Mouse (Mus musculus) cerebellum, adult 9-10 months (tissue): ENCODE results near the gene Gm29666.
"Not testable (repeated sequence)": the region's sequence is repeated elsewhere in the genome, so short reads cannot be mapped to it uniquely, and the experiment has no call there.

Experiments used
- DNase-seq: peaks from one replicate; pipeline ENCODE4 v3.0.0; 2022

Gene Gm29666

GRCm38 (mm10) chr15:84898077-84898476, 21.8 kb downstream of the Gm29666 start:
- no peak for DNase-seq

GRCm38 (mm10) chr15:84896664-84897063, 23.2 kb downstream of the Gm29666 start:
- DNase-seq: no peak

- DNase-seq: not testable (repeated sequence)
Measured at GRCm38 (mm10) chr15:84896216-84896615, 23.6 kb downstream of the Gm29666 start.

- peak; percentile 82 for DNase-seq
Measured at GRCm38 (mm10) chr15:84891658-84892057, 28.2 kb downstream of the Gm29666 start.

- DNase-seq: no peak
Measured at GRCm38 (mm10) chr15:84891246-84891645, 28.6 kb downstream of the Gm29666 start.

- no peak for DNase-seq
Measured at GRCm38 (mm10) chr15:84888066-84888465, 31.8 kb downstream of the Gm29666 start.

GRCm38 (mm10) chr15:84877029-84877815, 42.6 kb downstream of the Gm29666 start:
- DNase-seq: no peak

GRCm38 (mm10) chr15:84873867-84874266, 46.0 kb downstream of the Gm29666 start:
- no peak for DNase-seq

- no peak for DNase-seq
Measured at GRCm38 (mm10) chr15:84873079-84873478, 46.8 kb downstream of the Gm29666 start.

- DNase-seq: no peak
Measured at GRCm38 (mm10) chr15:84871802-84872201, 48.0 kb downstream of the Gm29666 start.

- no peak for DNase-seq
Measured at GRCm38 (mm10) chr15:84861911-84862310, 57.9 kb downstream of the Gm29666 start.
